Mouse (Mus musculus): ENCODE results near the gene Chst11. TPM values are rescaled to one million over a fixed set of nuclear protein-coding genes. Genes with fewer than 3 reads are reported as not detected.

The Chst11 gene
- total RNA-seq, 2 experiments from 2014 or later: 29.9 to 33.3 TPM

DNA sequence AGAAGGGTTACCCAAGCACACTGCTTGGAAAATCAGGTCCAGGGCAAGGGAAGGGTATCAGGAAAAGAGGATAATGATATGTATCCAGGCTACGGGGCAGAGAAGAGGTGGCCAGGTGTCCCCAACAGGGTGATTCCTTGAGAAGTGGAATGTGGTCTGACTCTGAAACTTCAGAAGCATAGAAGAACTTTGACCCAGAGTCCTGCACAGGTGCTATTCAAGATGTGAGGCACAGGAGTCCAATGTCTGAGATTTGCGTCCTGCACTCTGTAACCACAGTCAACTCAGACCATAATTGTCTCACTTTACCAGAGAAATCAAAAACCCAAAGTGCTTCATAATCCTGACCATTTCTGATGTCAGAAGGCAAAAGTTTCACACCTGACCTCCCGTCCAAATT lies 139.3 kb downstream of the Chst11 start:
- intact Hi-C loops (cut with DNase I): no loop called here
- no peak for DNase-seq (ENCODE audit: low spot score in 2 of 2)

DNA sequence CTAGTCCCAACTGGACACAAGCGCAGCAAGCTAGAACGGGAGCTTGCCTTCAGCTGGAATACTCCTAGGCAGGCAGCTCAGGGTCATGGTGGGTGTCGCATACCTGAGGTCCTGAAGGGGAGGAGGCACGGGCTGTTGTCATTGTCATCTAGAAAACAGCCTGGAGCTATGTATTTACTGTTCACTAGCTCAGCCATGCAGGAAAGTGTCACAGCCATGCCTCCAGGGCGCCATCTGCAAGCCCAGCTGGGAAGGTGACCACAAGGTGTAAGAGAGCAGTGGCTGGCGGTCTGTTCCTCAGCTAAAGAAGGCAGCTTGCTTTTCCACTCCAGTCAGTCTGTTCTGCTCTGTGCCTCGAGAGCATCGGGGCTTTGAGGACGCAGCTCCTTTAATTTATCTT lies 141.1 kb downstream of the Chst11 start:
- no peak for DNase-seq (ENCODE audit: low spot score in 2 of 2)
- intact Hi-C loops (cut with DNase I): no loop called here

GRCm38 (mm10) chr10:83128435-83128834 lies 143.1 kb downstream of the Chst11 start:
- intact Hi-C loops (cut with DNase I): no loop called here
- no peak for DNase-seq (ENCODE audit: low spot score in 2 of 2)

GRCm38 (mm10) chr10:83129624-83130218 lies 144.4 kb downstream of the Chst11 start:
- no peak for DNase-seq (ENCODE audit: low spot score in 2 of 2)
- intact Hi-C loops (cut with DNase I): no loop called here

DNA sequence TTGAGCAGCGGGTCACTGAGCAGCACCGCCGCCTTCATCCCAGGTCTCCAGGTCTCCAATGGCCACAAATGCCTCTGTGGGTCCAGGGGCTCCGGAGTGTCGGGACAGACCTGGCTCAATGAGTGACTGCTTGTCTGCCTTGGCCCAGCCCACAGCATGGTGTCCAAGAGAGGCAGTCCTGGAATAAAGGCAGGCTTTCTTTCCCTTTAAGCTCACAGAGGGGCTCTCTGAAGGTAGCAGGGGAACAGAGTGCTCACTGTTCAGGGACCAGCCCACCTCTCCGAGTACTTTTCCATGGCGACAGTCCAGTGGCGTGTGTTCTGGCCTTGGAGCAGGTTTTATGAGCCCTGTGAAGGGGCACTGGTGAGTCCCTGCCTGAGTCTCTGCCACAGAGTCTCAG lies 145.3 kb downstream of the Chst11 start:
- intact Hi-C loops (cut with DNase I): no loop called here
- DNase-seq (ENCODE audit: low spot score in 2 of 2): no peak

- intact Hi-C loops (cut with DNase I): no loop called here
- no peak for DNase-seq (ENCODE audit: low spot score in 2 of 2)
Observed at GRCm38 (mm10) chr10:83131884-83132283, 146.6 kb downstream of the Chst11 start.

DNA sequence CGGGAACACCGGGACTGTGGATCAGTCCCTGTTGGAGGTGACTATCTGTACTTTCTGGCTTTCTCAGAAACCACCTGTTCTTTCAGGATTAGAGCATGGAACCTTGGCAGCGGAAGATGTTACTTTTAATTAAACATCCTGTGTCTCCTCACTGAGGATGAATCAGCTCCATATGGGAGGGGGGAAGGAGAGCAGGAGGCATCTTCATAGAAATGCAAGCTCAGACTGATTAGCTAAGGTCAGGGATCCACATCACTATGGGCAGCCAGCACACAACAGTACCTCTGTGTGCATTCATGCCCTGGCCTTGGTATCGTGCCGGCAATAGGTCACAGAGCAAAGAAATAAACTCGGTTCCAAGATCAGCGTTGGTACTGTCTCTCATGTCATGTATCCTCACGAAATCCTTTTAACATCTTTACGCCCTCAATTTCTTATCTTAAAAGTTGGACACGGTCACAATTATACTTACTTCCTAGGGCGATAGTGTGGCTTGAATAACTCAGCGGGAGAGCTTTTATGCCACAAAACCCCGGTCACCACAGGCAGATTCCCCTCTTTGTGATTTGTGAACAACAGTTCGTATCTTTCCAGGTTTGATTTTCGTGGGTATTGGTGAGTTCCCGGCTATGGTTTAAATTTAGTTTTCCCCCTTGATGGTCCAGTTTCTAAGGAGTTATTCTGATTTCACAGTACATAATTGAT lies 148.7 kb downstream of the Chst11 start:
- intact Hi-C loops (cut with DNase I): no loop called here
- DNase-seq (ENCODE audit: low spot score in 2 of 2): no peak

DNA sequence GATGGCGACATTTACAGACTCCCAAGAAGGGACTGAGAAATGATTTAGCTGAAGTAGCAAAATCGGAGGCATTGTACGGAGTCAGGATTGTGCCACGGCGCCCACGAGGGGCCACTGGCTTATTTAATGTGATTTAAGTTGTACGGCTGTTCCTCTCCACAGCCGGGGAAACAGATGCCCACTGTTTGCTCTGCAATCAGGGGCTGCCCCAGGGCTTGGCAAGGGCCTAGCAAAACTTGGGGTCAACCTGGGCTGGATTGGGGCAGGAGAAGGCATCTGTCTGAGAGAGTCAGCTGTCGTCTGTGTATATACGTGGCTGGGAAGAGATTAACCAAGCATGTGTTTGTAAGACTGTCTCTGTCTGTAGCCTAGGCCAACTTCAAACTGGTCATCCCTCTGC lies 149.6 kb downstream of the Chst11 start:
- DNase-seq (ENCODE audit: low spot score in 2 of 2): no peak
- intact Hi-C loops (cut with DNase I): no loop called here

DNA sequence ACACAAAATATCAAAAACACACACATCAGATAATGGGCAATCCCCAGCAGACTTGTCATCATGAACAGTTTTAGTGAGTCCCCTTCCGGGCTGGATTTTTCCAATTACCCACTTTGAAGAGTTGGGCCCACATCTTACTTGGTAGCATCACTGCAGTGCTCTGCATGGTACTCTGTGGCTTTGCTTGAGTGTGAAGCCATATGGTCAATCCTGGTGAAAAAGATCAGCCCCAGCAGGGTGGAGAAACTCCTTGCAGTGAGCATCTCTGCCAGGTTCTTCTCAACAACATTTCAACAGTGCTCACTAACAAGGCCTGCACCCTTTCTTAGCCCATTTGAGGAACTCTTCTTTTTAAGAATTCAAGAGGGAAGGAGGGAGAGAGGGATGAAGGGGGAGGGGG lies 150.7 kb downstream of the Chst11 start:
- intact Hi-C loops (cut with DNase I): no loop called here
- no peak for DNase-seq (ENCODE audit: low spot score in 2 of 2)

DNA sequence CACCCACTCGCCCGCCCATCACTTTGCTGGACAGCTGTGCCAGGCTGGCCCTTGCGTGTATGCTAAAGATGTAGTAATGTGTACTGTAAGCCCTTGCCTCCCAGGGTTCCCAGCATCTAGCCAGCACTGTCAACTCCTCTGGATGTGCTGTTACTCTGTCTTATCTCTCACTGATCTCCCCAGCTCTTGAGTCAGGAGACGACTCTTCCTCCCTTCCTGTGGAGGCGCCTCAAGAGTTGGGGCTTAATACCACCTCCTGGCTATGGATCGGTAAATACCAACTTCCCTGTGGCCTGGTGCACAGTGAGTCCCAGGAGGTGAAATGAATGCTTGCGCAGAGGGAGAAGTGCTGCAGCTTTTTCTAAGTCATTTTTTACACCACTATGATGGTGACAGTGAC lies 151.8 kb downstream of the Chst11 start:
- no peak for DNase-seq (ENCODE audit: low spot score in 2 of 2)
- intact Hi-C loops (cut with DNase I): no loop called here

GRCm38 (mm10) chr10:83139276-83139675 lies 154.0 kb downstream of the Chst11 start:
- DNase-seq (ENCODE audit: low spot score in 2 of 2): no peak
- intact Hi-C loops (cut with DNase I): no loop called here

GRCm38 (mm10) chr10:83140258-83140936 lies 155.1 kb downstream of the Chst11 start:
- intact Hi-C loops (cut with DNase I): no loop called here
- peak in 1 of 2 experiments; percentile 52 for DNase-seq (ENCODE audit: low spot score in 2 of 2)

- intact Hi-C loops (cut with DNase I): no loop called here
- no peak for DNase-seq (ENCODE audit: low spot score in 2 of 2)
Observed at GRCm38 (mm10) chr10:83141434-83141833, 156.1 kb downstream of the Chst11 start.

GRCm38 (mm10) chr10:83143049-83143448 lies 157.8 kb downstream of the Chst11 start:
- no peak for DNase-seq (ENCODE audit: low spot score in 2 of 2)
- intact Hi-C loops (cut with DNase I): no loop called here

- intact Hi-C loops (cut with DNase I): no loop called here
- no peak for DNase-seq (ENCODE audit: low spot score in 2 of 2)
Observed at GRCm38 (mm10) chr10:83145836-83146235, 160.5 kb downstream of the Chst11 start.

DNA sequence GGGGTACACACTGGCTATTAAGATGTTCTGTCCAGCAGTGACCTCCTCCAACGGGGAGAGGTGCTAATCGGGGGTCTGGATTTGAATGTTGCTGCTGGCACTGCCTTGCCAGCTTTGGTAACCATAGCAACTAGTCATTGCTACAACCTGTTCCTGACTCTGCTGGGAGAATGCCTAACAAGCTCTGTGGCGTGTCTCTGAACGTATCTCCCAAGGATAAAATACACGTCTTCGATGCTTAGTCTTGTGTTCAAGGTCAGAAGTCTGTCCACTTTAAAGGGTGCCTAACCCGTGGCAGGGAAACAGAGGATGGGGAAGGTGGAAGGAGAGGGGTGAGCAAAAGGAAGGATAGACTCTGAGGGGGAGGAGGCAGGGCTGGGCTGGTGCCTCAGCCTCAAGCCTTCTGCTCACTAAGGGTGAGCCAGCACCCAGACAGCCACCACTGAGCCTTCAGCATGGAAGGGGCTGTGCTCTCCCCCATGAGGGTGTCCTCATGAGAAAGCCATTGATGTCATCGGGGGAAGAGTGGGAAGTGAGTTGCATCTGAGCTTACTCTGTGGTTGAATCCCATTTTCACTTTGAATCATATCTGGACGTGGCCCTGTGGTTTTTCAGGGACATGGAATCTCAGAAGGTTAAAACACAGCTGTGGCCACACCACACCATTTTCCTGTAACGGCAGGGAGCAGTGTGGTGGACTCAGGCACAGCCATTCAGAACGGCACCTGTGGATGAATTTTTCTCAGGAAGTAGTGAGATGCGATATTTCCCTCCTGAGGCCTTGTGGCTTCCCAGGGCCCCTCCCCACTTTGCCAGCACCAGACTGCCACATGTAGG lies 164.3 kb downstream of the Chst11 start:
- intact Hi-C loops (cut with DNase I): no loop called here
- peak; percentile 24 to 30 for DNase-seq (ENCODE audit: low spot score in 2 of 2)

- intact Hi-C loops (cut with DNase I): no loop called here
- DNase-seq (ENCODE audit: low spot score in 2 of 2): no peak
Observed at GRCm38 (mm10) chr10:83150587-83150986, 165.3 kb downstream of the Chst11 start.

DNA sequence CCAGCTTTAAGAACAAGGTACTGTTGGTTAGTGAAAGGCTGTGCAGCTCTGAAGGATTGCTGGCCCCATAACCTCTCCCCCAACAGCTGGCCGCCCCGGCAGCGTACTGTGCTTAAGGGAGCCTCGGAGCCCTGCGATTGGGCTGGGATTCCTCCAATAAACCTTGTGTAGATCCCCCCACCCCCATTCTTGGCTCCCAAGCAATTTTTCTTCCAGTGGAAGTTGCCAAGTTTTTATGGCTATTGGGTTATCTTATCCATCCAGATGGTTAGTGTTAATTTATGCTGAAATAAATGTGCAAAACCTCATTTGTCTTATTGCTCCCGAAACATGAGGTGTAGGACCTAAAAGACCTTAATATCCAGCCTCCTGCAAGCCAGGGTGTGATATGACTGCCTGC lies 166.1 kb downstream of the Chst11 start:
- DNase-seq (ENCODE audit: low spot score in 2 of 2): no peak
- intact Hi-C loops (cut with DNase I): no loop called here

GRCm38 (mm10) chr10:83151896-83152685 lies 166.8 kb downstream of the Chst11 start:
- intact Hi-C loops (cut with DNase I): no loop called here
- DNase-seq (ENCODE audit: low spot score in 2 of 2): no peak
